Mouse (Mus musculus): ENCODE results near the gene Dst. TPM values are rescaled to one million over a fixed set of nuclear protein-coding genes. Genes with fewer than 3 reads are reported as not detected.

The Dst gene
- polyA plus RNA-seq, 1 experiment from 2014 or later, result 26.9 TPM

DNA sequence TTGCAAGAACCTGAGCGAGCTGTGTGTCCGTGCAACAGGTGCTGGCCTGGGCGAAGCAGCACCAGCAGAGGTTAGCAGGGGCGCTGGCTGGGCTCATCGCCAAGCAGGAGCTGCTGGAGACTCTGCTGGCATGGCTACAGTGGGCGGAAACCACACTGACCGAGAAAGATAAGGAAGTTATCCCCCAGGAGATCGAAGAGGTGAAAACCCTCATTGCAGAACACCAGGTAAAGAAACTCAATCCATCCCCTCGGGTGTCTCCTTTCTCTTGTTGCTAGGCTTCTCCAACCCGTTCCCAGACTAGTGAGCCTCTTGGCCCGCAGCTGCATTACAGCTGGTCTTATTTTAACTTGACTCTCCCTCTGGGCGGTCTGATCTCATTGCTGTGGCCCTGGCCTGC lies 382.3 kb downstream of the Dst start:
- ATAC-seq (replicated peaks; ENCODE audit: insufficient number of reproducible peaks, low FRiP score, low TSS enrichment), result no peak
- Histone ChIP-seq H3K4me3 (ENCODE audit: low read depth, low read length) (no peak overlapping the region), H3K4me1 (ENCODE audit: control insufficient read depth, insufficient read depth, low read length) (no peaks in the 10 kb centered on the region), H3K27me3 (ENCODE audit: control insufficient read depth, insufficient read depth, low read length) (no peaks in the 10 kb centered on the region), H3K9me3 (replicated peaks; ENCODE audit: control insufficient read depth, low read length) (no peaks in the 10 kb centered on the region), H3K4me2 (no peak overlapping the region), H3K36me3 (ENCODE audit: control insufficient read depth, insufficient read depth, low read length) (peaks cover 18% of the 10 kb centered on the region), H3K9ac (ENCODE audit: low read depth, low read length) (no peak overlapping the region), H3K27ac (ENCODE audit: low read depth, low read length) (no peak overlapping the region)
- WGBS (ENCODE audit: insufficient replicate concordance), result 84% methylated on average over 12 of the region's 12 CpGs

DNA sequence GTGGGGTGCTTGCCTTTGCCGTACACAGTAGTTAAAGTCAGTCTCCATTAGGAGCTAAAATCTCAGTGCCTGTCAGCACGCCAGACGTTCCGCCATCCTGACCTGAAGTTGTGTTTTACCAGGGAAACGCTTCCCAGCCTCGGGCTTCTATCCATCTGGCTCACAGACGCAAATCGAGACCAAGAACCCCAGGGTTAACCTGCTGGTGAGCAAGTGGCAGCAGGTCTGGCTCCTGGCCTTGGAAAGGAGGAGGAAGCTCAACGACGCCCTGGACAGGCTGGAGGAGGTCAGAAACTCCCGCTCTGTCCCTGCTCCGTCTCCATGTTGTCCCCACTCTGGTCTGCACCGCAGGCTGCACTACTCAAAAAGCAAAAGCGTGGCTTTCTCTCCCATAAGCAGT lies 385.2 kb downstream of the Dst start:
- H3K27me3 ChIP-seq (ENCODE audit: control insufficient read depth, insufficient read depth, low read length), result no peaks in the 10 kb centered on the region
- no peak overlapping the region for H3K4me3 ChIP-seq (ENCODE audit: low read depth, low read length)
- H3K9ac ChIP-seq (ENCODE audit: low read depth, low read length), result no peak overlapping the region
- H3K9me3 ChIP-seq (replicated peaks; ENCODE audit: control insufficient read depth, low read length), result no peaks in the 10 kb centered on the region
- ATAC-seq (replicated peaks; ENCODE audit: insufficient number of reproducible peaks, low FRiP score, low TSS enrichment), result no peak
- peaks cover 24% of the 10 kb centered on the region for H3K36me3 ChIP-seq (ENCODE audit: control insufficient read depth, insufficient read depth, low read length)
- 77% methylated on average over 14 of the region's 14 CpGs for WGBS (ENCODE audit: insufficient replicate concordance)
- no peak overlapping the region for H3K27ac ChIP-seq (ENCODE audit: low read depth, low read length)
- H3K4me1 ChIP-seq (ENCODE audit: control insufficient read depth, insufficient read depth, low read length), result no peaks in the 10 kb centered on the region
- no peak overlapping the region for H3K4me2 ChIP-seq

DNA sequence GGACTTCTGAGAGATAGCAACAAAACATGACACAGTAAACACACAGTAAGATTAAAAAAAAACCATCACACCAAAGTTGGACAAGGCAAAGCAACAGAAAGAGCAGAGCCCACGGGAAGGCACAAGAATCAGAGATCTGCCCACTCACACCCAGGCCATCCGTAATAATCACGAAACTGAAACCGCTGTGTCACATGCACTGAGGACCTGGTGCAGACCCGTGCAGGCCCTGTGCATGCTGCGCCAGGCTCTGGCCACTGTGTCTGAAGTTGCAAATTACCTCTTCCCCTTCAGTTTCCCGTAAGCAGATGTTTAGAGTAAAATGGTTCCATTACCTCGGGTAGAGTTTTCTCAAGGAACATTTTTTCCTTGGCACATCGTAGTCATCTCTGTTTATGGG lies 389.6 kb downstream of the Dst start:
- H3K27me3 ChIP-seq (ENCODE audit: control insufficient read depth, insufficient read depth, low read length), result no peaks in the 10 kb centered on the region
- H3K36me3 ChIP-seq (ENCODE audit: control insufficient read depth, insufficient read depth, low read length), result peaks cover 19% of the 10 kb centered on the region
- H3K4me3 ChIP-seq (ENCODE audit: low read depth, low read length), result no peak overlapping the region
- ATAC-seq (replicated peaks; ENCODE audit: insufficient number of reproducible peaks, low FRiP score, low TSS enrichment), result no peak
- no peaks in the 10 kb centered on the region for H3K4me1 ChIP-seq (ENCODE audit: control insufficient read depth, insufficient read depth, low read length)
- H3K9me3 ChIP-seq (replicated peaks; ENCODE audit: control insufficient read depth, low read length), result no peaks in the 10 kb centered on the region
- H3K9ac ChIP-seq (ENCODE audit: low read depth, low read length), result no peak overlapping the region
- no peak overlapping the region for H3K4me2 ChIP-seq
- no peak overlapping the region for H3K27ac ChIP-seq (ENCODE audit: low read depth, low read length)
- 89% methylated on average over 9 of the region's 9 CpGs for WGBS (ENCODE audit: insufficient replicate concordance)

DNA sequence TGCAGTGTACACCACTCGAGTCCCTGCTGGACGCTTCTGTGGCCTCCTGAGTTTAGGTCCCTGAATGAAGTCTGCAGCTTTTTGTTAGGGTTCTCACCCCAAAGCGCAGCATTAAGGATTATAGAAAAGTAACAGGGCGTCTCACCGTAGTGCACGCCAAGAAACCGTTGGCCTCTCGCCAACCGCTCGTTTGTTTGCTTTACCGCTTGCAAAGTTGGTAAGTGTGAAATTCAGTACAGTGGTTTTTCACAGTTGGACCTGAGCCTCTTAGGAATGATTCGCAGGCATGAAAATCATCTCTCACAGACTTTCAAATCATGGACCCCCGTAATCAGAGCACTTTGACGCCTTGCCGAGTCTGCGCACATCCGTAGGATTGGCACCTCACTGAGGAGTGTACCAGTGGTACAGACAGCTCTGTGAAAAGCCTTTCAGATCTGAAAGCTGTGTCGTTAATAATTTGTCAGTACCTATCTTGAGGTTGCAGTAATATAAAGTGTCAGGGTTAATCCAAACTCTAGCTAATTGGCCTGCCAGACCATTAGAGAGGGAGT lies 390.7 kb downstream of the Dst start:
- Histone ChIP-seq H3K9ac (ENCODE audit: low read depth, low read length) (no peak overlapping the region), H3K4me2 (no peak overlapping the region), H3K4me1 (ENCODE audit: control insufficient read depth, insufficient read depth, low read length) (no peaks in the 10 kb centered on the region), H3K36me3 (ENCODE audit: control insufficient read depth, insufficient read depth, low read length) (peaks cover 17% of the 10 kb centered on the region), H3K27ac (ENCODE audit: low read depth, low read length) (no peak overlapping the region), H3K27me3 (ENCODE audit: control insufficient read depth, insufficient read depth, low read length) (no peaks in the 10 kb centered on the region), H3K9me3 (replicated peaks; ENCODE audit: control insufficient read depth, low read length) (no peaks in the 10 kb centered on the region), H3K4me3 (ENCODE audit: low read depth, low read length) (no peak overlapping the region)
- no peak for ATAC-seq (replicated peaks; ENCODE audit: insufficient number of reproducible peaks, low FRiP score, low TSS enrichment)
- 87% methylated on average over 18 of the region's 18 CpGs for WGBS (ENCODE audit: insufficient replicate concordance)

DNA sequence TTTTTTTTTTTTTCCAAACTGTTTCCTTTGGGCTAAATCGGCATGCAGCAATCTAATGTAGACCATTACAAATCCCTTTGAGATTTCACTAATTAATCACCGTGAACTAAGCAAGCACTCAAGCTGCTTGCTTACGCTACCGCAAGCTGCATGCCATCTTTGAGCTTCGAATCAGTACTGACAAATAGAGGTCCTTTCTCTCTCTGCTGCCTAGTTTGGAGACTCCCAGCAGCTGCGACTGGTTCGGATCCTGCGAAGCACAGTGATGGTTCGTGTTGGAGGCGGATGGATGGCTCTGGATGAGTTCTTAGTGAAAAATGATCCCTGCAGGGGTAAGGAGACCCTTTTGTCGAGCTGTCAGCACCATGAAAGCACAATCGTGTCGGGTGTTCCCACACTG lies 391.5 kb downstream of the Dst start:
- WGBS (ENCODE audit: insufficient replicate concordance), result 80% methylated on average over 13 of the region's 13 CpGs
- no peak for ATAC-seq (replicated peaks; ENCODE audit: insufficient number of reproducible peaks, low FRiP score, low TSS enrichment)
- no peak overlapping the region for H3K27ac ChIP-seq (ENCODE audit: low read depth, low read length)
- no peak overlapping the region for H3K4me3 ChIP-seq (ENCODE audit: low read depth, low read length)
- H3K27me3 ChIP-seq (ENCODE audit: control insufficient read depth, insufficient read depth, low read length), result no peaks in the 10 kb centered on the region
- no peak overlapping the region for H3K9ac ChIP-seq (ENCODE audit: low read depth, low read length)
- H3K4me1 ChIP-seq (ENCODE audit: control insufficient read depth, insufficient read depth, low read length), result no peaks in the 10 kb centered on the region
- H3K9me3 ChIP-seq (replicated peaks; ENCODE audit: control insufficient read depth, low read length), result no peaks in the 10 kb centered on the region
- H3K36me3 ChIP-seq (ENCODE audit: control insufficient read depth, insufficient read depth, low read length), result peaks cover 17% of the 10 kb centered on the region
- H3K4me2 ChIP-seq, result no peak overlapping the region

DNA sequence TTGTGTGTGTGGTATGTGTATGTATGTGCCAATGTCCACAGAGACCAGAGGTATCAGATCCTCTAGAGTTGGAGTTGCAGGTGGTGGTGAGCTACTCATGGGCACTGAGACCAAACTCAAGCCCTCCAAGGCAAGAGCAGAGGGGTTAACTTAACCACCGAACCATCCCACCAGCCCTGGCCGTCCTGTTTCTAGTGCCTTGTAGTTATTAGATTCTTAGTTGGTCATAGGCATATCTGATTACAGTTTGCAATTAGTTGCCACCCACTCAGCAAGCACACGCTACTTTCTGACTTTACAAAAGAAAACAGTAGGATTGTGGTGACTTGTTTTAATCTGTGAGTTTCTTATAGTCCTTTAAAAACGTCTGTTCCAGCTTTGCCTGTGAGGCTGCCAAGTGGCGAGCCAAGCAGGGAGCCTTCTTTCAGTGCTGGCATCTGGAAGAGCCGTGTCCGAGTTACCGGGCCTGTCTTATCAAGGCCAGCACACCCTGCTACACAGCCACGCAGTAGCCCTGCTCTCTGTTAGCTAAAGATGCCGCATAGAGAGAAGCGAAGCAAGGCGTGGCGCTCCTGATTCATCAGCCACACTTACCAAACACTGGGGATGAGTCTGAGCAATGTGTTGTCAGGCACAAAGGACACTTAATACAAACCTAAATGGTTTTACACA lies 392.4 kb downstream of the Dst start:
- peaks cover 21% of the 10 kb centered on the region for H3K36me3 ChIP-seq (ENCODE audit: control insufficient read depth, insufficient read depth, low read length)

DNA sequence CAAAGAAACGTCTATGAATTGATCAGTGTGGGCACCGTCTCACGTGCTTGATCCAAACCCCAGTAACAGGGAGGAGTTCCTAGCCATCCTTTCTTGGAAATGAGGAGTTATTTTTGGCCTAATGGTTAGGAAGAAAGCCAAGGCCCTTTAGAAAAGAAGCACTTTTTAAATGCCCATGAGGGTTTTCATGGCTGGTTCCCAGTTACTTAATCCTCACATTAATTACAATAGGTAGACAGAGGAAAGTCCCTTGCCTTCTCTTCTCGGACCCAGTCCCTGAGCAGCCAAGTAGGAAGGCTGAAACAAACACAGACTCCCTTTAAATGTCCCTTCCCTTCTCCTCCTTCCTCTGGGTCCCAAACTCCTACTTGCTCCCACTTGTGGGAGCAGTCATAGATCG lies 396.2 kb downstream of the Dst start:
- no peak for ATAC-seq (replicated peaks; ENCODE audit: insufficient number of reproducible peaks, low FRiP score, low TSS enrichment)

More for the DNA sequence above, 392.4 kb downstream of the Dst start:
- WGBS (ENCODE audit: insufficient replicate concordance), result 75% methylated on average over 13 of the region's 13 CpGs
- Histone ChIP-seq H3K27ac (ENCODE audit: low read depth, low read length) (no peak overlapping the region), H3K4me3 (ENCODE audit: low read depth, low read length) (no peak overlapping the region), H3K4me2 (no peak overlapping the region), H3K9ac (ENCODE audit: low read depth, low read length) (no peak overlapping the region), H3K9me3 (replicated peaks; ENCODE audit: control insufficient read depth, low read length) (no peaks in the 10 kb centered on the region), H3K4me1 (ENCODE audit: control insufficient read depth, insufficient read depth, low read length) (no peaks in the 10 kb centered on the region), H3K27me3 (ENCODE audit: control insufficient read depth, insufficient read depth, low read length) (no peaks in the 10 kb centered on the region)
- ATAC-seq (replicated peaks; ENCODE audit: insufficient number of reproducible peaks, low FRiP score, low TSS enrichment), result no peak

DNA sequence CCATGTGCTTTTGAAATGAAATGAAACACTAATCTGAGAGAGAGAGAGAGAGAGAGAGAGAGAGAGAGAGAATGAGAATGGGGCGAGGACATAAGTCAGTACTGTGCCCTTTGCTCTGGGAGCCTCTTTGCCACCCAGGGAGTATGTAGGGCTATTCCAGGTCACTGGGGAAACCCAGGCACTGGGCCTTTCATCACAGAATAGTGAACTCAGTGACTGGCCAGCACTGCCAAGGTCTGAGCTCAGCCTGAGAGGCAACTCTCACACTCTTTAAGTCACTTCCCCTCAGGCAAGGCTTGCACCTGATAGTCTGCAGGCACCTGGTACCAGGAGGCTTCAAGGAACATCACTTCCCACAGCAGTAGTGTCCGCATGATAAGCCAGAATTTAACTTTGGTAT lies 398.7 kb downstream of the Dst start:
- no peak for ATAC-seq (replicated peaks; ENCODE audit: insufficient number of reproducible peaks, low FRiP score, low TSS enrichment)
- Histone ChIP-seq H3K4me1 (ENCODE audit: control insufficient read depth, insufficient read depth, low read length) (no peaks in the 10 kb centered on the region), H3K9ac (ENCODE audit: low read depth, low read length) (no peak overlapping the region), H3K9me3 (replicated peaks; ENCODE audit: control insufficient read depth, low read length) (no peaks in the 10 kb centered on the region), H3K4me3 (ENCODE audit: low read depth, low read length) (no peak overlapping the region), H3K36me3 (ENCODE audit: control insufficient read depth, insufficient read depth, low read length) (peaks cover 9% of the 10 kb centered on the region), H3K27ac (ENCODE audit: low read depth, low read length) (no peak overlapping the region), H3K27me3 (ENCODE audit: control insufficient read depth, insufficient read depth, low read length) (no peaks in the 10 kb centered on the region), H3K4me2 (no peak overlapping the region)
- WGBS (ENCODE audit: insufficient replicate concordance), result 83% methylated on average over 2 of the region's 2 CpGs

More for the DNA sequence above, 396.2 kb downstream of the Dst start:
- Histone ChIP-seq H3K9me3 (replicated peaks; ENCODE audit: control insufficient read depth, low read length) (no peaks in the 10 kb centered on the region), H3K4me3 (ENCODE audit: low read depth, low read length) (no peak overlapping the region), H3K4me1 (ENCODE audit: control insufficient read depth, insufficient read depth, low read length) (no peaks in the 10 kb centered on the region), H3K9ac (ENCODE audit: low read depth, low read length) (no peak overlapping the region), H3K36me3 (ENCODE audit: control insufficient read depth, insufficient read depth, low read length) (peaks cover 18% of the 10 kb centered on the region), H3K4me2 (no peak overlapping the region), H3K27me3 (ENCODE audit: control insufficient read depth, insufficient read depth, low read length) (no peaks in the 10 kb centered on the region), H3K27ac (ENCODE audit: low read depth, low read length) (no peak overlapping the region)
- WGBS (ENCODE audit: insufficient replicate concordance), result 78% methylated on average over 5 of the region's 5 CpGs

DNA sequence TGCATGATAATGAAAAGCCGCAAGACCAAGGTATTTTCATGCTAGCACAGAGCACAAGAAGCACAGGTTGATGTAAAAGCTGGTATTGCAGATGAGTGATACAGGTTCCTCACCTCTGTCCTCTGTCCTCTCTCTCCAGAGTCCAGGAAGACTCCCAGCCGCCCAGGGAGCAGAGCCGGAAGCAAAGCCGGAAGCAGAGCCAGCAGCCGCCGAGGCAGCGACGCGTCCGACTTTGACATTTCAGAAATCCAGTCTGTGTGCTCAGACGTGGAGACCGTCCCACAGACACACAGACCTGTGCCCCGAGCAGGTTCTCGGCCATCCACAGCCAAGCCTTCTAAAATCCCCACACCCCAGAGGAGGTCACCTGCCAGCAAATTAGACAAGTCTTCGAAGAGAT lies 399.2 kb downstream of the Dst start:
- H3K36me3 ChIP-seq (ENCODE audit: control insufficient read depth, insufficient read depth, low read length), result peaks cover 7% of the 10 kb centered on the region
- no peak overlapping the region for H3K4me3 ChIP-seq (ENCODE audit: low read depth, low read length)
- WGBS (ENCODE audit: insufficient replicate concordance), result 91% methylated on average over 15 of the region's 15 CpGs
- H3K27me3 ChIP-seq (ENCODE audit: control insufficient read depth, insufficient read depth, low read length), result no peaks in the 10 kb centered on the region
- H3K4me2 ChIP-seq, result no peak overlapping the region
- H3K27ac ChIP-seq (ENCODE audit: low read depth, low read length), result no peak overlapping the region
- no peak overlapping the region for H3K9ac ChIP-seq (ENCODE audit: low read depth, low read length)
- H3K4me1 ChIP-seq (ENCODE audit: control insufficient read depth, insufficient read depth, low read length), result no peaks in the 10 kb centered on the region
- H3K9me3 ChIP-seq (replicated peaks; ENCODE audit: control insufficient read depth, low read length), result no peaks in the 10 kb centered on the region
- no peak for ATAC-seq (replicated peaks; ENCODE audit: insufficient number of reproducible peaks, low FRiP score, low TSS enrichment)
